Mouse (Mus musculus) MEL (cell line): ENCODE measurements around the gene Ccdc173. TPM values are rescaled to one million over a fixed set of nuclear protein-coding genes. Genes with fewer than 3 reads are reported as not detected.
A peak's percentile ranks its signal among the peaks of the same experiment; 100 is the strongest.

Experiments used
- DNase-seq: peaks from one replicate; pipeline ENCODE4 v3.0.0; 2011; ENCODE audit warnings: low read depth, low spot score
- H3K27ac ChIP-seq: 2 replicates; pipeline ENCODE4 v1.5.1; 2012; ENCODE audit warnings: low read depth, mild to moderate bottlenecking, control low read depth, low read length, moderate library complexity; ENCODE audit not compliant: control insufficient read depth
- H3K27me3 ChIP-seq, 2 experiments: fragments of 150-350 bp in 1 of 2; sonication (generic) in 1 of 2; 2 replicates each; pipeline ENCODE4 v1.6.1; 2012; ENCODE audit warnings: low read length in 2 of 2, mild to moderate bottlenecking in 2 of 2, improper control_type of control experiment in 1 of 2, moderate library complexity in 1 of 2; ENCODE audit not compliant: insufficient read depth in 2 of 2, control insufficient read depth in 1 of 2
- H3K36me3 ChIP-seq, 2 experiments: 2 replicates each; pipeline ENCODE4 v1.6.1; 2012 to 2014; ENCODE audit warnings: low read length in 2 of 2, improper control_type of control experiment in 1 of 2, inconsistent platforms in 1 of 2, mild to moderate bottlenecking in 1 of 2; ENCODE audit not compliant: insufficient read depth in 2 of 2, control insufficient read depth in 1 of 2
- H3K4me1 ChIP-seq, 2 experiments: fragments of 150-350 bp in 1 of 2; sonication (generic) in 1 of 2; 2 replicates each; pipeline ENCODE4 v1.6.1; 2012; ENCODE audit warnings: low read length in 2 of 2, improper control_type of control experiment in 1 of 2, mild to moderate bottlenecking in 1 of 2; ENCODE audit not compliant: insufficient read depth in 2 of 2, control insufficient read depth in 1 of 2
- H3K4me3 ChIP-seq, 2 experiments: fragments of 150-350 bp in 1 of 2; sonication (generic) in 1 of 2; 2 replicates each; pipeline ENCODE4 v1.5.1; 2012; ENCODE audit warnings: low read depth in 2 of 2, low read length in 2 of 2, mild to moderate bottlenecking in 2 of 2, moderate library complexity in 2 of 2, control low read depth in 1 of 2, improper control_type of control experiment in 1 of 2; ENCODE audit not compliant: control insufficient read depth in 1 of 2, insufficient read depth in 1 of 2
- H3K79me2 ChIP-seq: 2 replicates; pipeline ENCODE4 v1.6.1; 2012; ENCODE audit warnings: mild to moderate bottlenecking, low read length, moderate library complexity; ENCODE audit not compliant: control insufficient read depth, poor library complexity, insufficient read depth
- H3K9ac ChIP-seq: 2 replicates; pipeline ENCODE4 v1.6.1; 2012; ENCODE audit warnings: low read depth, mild to moderate bottlenecking, control low read depth, low read length, moderate library complexity; ENCODE audit not compliant: control insufficient read depth, poor library complexity, severe bottlenecking
- H3K9me3 ChIP-seq: fragments of 150-350 bp; sonication (generic); replicated peaks from 2 replicates; pipeline ENCODE4 v1.6.1; 2012; ENCODE audit warnings: mild to moderate bottlenecking, low read length, improper control_type of control experiment, moderate library complexity; ENCODE audit not compliant: insufficient read depth
- BHLHE40 ChIP-seq: IDR thresholded peaks from 2 replicates; pipeline ENCODE4 v1.6.1; 2012; ENCODE audit warnings: low read depth, mild to moderate bottlenecking, inconsistent platforms, low read length, improper control_type of control experiment, borderline replicate concordance
- CHD1 ChIP-seq: IDR thresholded peaks from 2 replicates; pipeline ENCODE4 v1.6.1; 2012; ENCODE audit warnings: low read depth, mild to moderate bottlenecking, inconsistent platforms, low read length, improper control_type of control experiment
- CHD2 ChIP-seq: IDR thresholded peaks from 2 replicates; pipeline ENCODE4 v1.6.1; 2011; ENCODE audit warnings: low read length, improper control_type of control experiment
- CTCF ChIP-seq, 3 experiments: IDR thresholded peaks in 2 of 3; conservative IDR thresholded peaks in 1 of 3; 2 replicates each; pipeline ENCODE4 v1.5.1; 2011 to 2012; ENCODE audit warnings: low read length in 3 of 3, low read depth in 2 of 3, mild to moderate bottlenecking in 2 of 3, improper control_type of control experiment in 1 of 3, inconsistent platforms in 1 of 3, mixed read lengths in 1 of 3, moderate library complexity in 1 of 3; ENCODE audit not compliant: control insufficient read depth in 1 of 3, insufficient read depth in 1 of 3, poor library complexity in 1 of 3, severe bottlenecking in 1 of 3
- ELF1 ChIP-seq: IDR thresholded peaks from 2 replicates; pipeline ENCODE4 v1.6.1; 2014; ENCODE audit warnings: low read depth, mild to moderate bottlenecking, inconsistent platforms, low read length, improper control_type of control experiment, moderate library complexity
- EP300 ChIP-seq, 2 experiments: IDR thresholded peaks; 2 replicates each; pipeline ENCODE4 v1.6.1; 2011; ENCODE audit warnings: improper control_type of control experiment in 2 of 2, low read length in 2 of 2, low read depth in 1 of 2, mild to moderate bottlenecking in 1 of 2
- ETS1 ChIP-seq: IDR thresholded peaks from 2 replicates; pipeline ENCODE4 v1.6.1; 2012; ENCODE audit warnings: low read depth, mild to moderate bottlenecking, inconsistent platforms, low read length, improper control_type of control experiment, moderate library complexity
- GABPA ChIP-seq: IDR thresholded peaks from 2 replicates; pipeline ENCODE4 v1.6.1; 2012; ENCODE audit warnings: low read depth, mild to moderate bottlenecking, inconsistent platforms, low read length, improper control_type of control experiment, moderate library complexity
- GATA1 ChIP-seq: IDR thresholded peaks from 2 replicates; pipeline ENCODE4 v1.6.1; 2011; ENCODE audit warnings: low read depth, low read length, improper control_type of control experiment
- HCFC1 ChIP-seq: IDR thresholded peaks from 2 replicates; pipeline ENCODE4 v1.6.1; 2012; ENCODE audit warnings: low read depth, mild to moderate bottlenecking, inconsistent platforms, low read length, improper control_type of control experiment, moderate library complexity
- JUND ChIP-seq: IDR thresholded peaks from 2 replicates; pipeline ENCODE4 v1.6.1; 2011; ENCODE audit warnings: low read depth, mild to moderate bottlenecking, improper control_type of control experiment, low read length
- KAT2A ChIP-seq: conservative IDR thresholded peaks from 2 replicates; pipeline ENCODE4 v1.6.1; 2012; ENCODE audit warnings: low read depth, low read length, improper control_type of control experiment, inconsistent platforms
- MAFK ChIP-seq: IDR thresholded peaks from 2 replicates; pipeline ENCODE4 v1.6.1; 2011; ENCODE audit warnings: low read depth, mild to moderate bottlenecking, low read length, improper control_type of control experiment, borderline replicate concordance
- MAX ChIP-seq: IDR thresholded peaks from 2 replicates; pipeline ENCODE4 v1.6.1; 2011; ENCODE audit warnings: low read length, improper control_type of control experiment
- MAZ ChIP-seq: IDR thresholded peaks from 2 replicates; pipeline ENCODE4 v1.6.1; 2012; ENCODE audit warnings: low read depth, mild to moderate bottlenecking, inconsistent platforms, low read length, improper control_type of control experiment
- MEF2A ChIP-seq: IDR thresholded peaks from 2 replicates; pipeline ENCODE4 v1.6.1; 2014; ENCODE audit warnings: low read depth, mild to moderate bottlenecking, inconsistent platforms, low read length, improper control_type of control experiment; ENCODE audit not compliant: poor library complexity, insufficient replicate concordance, severe bottlenecking; ENCODE audit errors: extremely low read depth
- MXI1 ChIP-seq: IDR thresholded peaks from 2 replicates; pipeline ENCODE4 v1.6.1; 2011; ENCODE audit warnings: mild to moderate bottlenecking, low read depth, low read length, improper control_type of control experiment
- MYB ChIP-seq: IDR thresholded peaks from 2 replicates; pipeline ENCODE4 v1.6.1; 2011; ENCODE audit warnings: mild to moderate bottlenecking, low read depth, low read length, improper control_type of control experiment
- MYC ChIP-seq: IDR thresholded peaks from 2 replicates; pipeline ENCODE4 v1.6.1; 2011; ENCODE audit warnings: low read depth, mild to moderate bottlenecking, low read length, improper control_type of control experiment, moderate library complexity
- NELFE ChIP-seq: IDR thresholded peaks from 2 replicates; pipeline ENCODE4 v1.6.1; 2011; ENCODE audit warnings: low read depth, low read length, improper control_type of control experiment
- NRF1 ChIP-seq: IDR thresholded peaks from 2 replicates; pipeline ENCODE4 v1.6.1; 2014; ENCODE audit warnings: low read depth, mild to moderate bottlenecking, inconsistent platforms, low read length, improper control_type of control experiment, moderate library complexity; ENCODE audit not compliant: poor library complexity, insufficient read depth, severe bottlenecking
- POLR2A ChIP-seq, 2 experiments: IDR thresholded peaks; 2 replicates each; pipeline ENCODE4 v1.6.1; 2011 to 2012; ENCODE audit warnings: low read length in 2 of 2, mild to moderate bottlenecking in 2 of 2, control low read depth in 1 of 2, improper control_type of control experiment in 1 of 2, low read depth in 1 of 2, moderate library complexity in 1 of 2; ENCODE audit not compliant: control insufficient read depth in 1 of 2, insufficient read depth in 1 of 2, poor library complexity in 1 of 2
- POLR2AphosphoS2 ChIP-seq: IDR thresholded peaks from 2 replicates; pipeline ENCODE4 v1.6.1; 2011; ENCODE audit warnings: low read length, improper control_type of control experiment
- POLR2AphosphoS5 ChIP-seq: IDR thresholded peaks from 2 replicates; pipeline ENCODE4 v1.6.1; 2012; ENCODE audit warnings: low read depth, borderline replicate concordance, mild to moderate bottlenecking, inconsistent platforms, low read length, moderate library complexity, mixed read lengths
- RAD21 ChIP-seq: IDR thresholded peaks from 2 replicates; pipeline ENCODE4 v1.6.1; 2011; ENCODE audit warnings: mild to moderate bottlenecking, low read depth, low read length, improper control_type of control experiment
- RCOR1 ChIP-seq: IDR thresholded peaks from 2 replicates; pipeline ENCODE4 v1.6.1; 2012; ENCODE audit warnings: low read depth, mild to moderate bottlenecking, inconsistent platforms, low read length, improper control_type of control experiment
- SIN3A ChIP-seq: IDR thresholded peaks from 2 replicates; pipeline ENCODE4 v1.6.1; 2012; ENCODE audit warnings: low read length, improper control_type of control experiment, inconsistent platforms
- TAL1 ChIP-seq: IDR thresholded peaks from 2 replicates; pipeline ENCODE4 v1.6.1; 2012; ENCODE audit warnings: mild to moderate bottlenecking, inconsistent platforms, low read length, moderate library complexity, mixed read lengths
- TBP ChIP-seq: IDR thresholded peaks from 2 replicates; pipeline ENCODE4 v1.8.0; 2011; ENCODE audit warnings: low read depth, low read length, improper control_type of control experiment
- TCF12 ChIP-seq: IDR thresholded peaks from 2 replicates; pipeline ENCODE4 v1.6.1; 2014; ENCODE audit warnings: low read depth, mild to moderate bottlenecking, inconsistent platforms, low read length, improper control_type of control experiment, moderate library complexity
- UBTF ChIP-seq: IDR thresholded peaks from 2 replicates; pipeline ENCODE4 v1.6.1; 2012; ENCODE audit warnings: low read depth, mild to moderate bottlenecking, inconsistent platforms, low read length, improper control_type of control experiment, moderate library complexity, borderline replicate concordance; ENCODE audit not compliant: insufficient read depth
- USF1 ChIP-seq: IDR thresholded peaks from 2 replicates; pipeline ENCODE4 v1.6.1; 2014; ENCODE audit warnings: low read depth, mild to moderate bottlenecking, inconsistent platforms, low read length, improper control_type of control experiment, moderate library complexity
- USF2 ChIP-seq, 2 experiments: IDR thresholded peaks; 2 replicates each; pipeline ENCODE4 v1.6.1; 2011 to 2012; ENCODE audit warnings: improper control_type of control experiment in 2 of 2, low read length in 2 of 2, borderline replicate concordance in 1 of 2, inconsistent platforms in 1 of 2, low read depth in 1 of 2, mild to moderate bottlenecking in 1 of 2; ENCODE audit not compliant: insufficient read depth in 1 of 2
- ZC3H11A ChIP-seq: IDR thresholded peaks from 2 replicates; pipeline ENCODE4 v1.6.1; 2012; ENCODE audit warnings: low read depth, mild to moderate bottlenecking, inconsistent platforms, low read length, improper control_type of control experiment
- ZKSCAN1 ChIP-seq: IDR thresholded peaks from 2 replicates; pipeline ENCODE4 v1.6.1; 2012; ENCODE audit warnings: low read depth, mild to moderate bottlenecking, inconsistent platforms, low read length, improper control_type of control experiment, moderate library complexity
- ZNF384 ChIP-seq: IDR thresholded peaks from 2 replicates; pipeline ENCODE4 v1.6.1; 2012; ENCODE audit warnings: low read depth, mild to moderate bottlenecking, inconsistent platforms, low read length, improper control_type of control experiment
- polyA plus RNA-seq, 2 experiments: library from polyadenylated mRNA; stranded (reverse) in 1 of 2; unstranded in 1 of 2; fragments of >175 nt in 1 of 2; fragments of >200 nt in 1 of 2; gene quantifications; 2 replicates each; pipeline versions ENCODE4 v1.2.1 to v1.2.4; 2012; ENCODE audit warnings: low replicate concordance in 2 of 2, low read depth in 1 of 2; ENCODE audit not compliant: insufficient read length in 2 of 2, insufficient read depth in 1 of 2, missing spikeins in 1 of 2
- total RNA-seq: library from RNA; depleted of rRNA; stranded (reverse); fragments of 300-350 nt; gene quantifications from 2 replicates; pipeline ENCODE4 v1.2.3, GENCODE M21; 2012; rRNA removed

Ccdc173 gene
- 0.85 and 1.1 TPM in 2 replicates for total RNA-seq
- polyA plus RNA-seq = 1 to 10 TPM in 1 of 2 experiments, not detected in 1; 1.9 TPM

GRCm38 (mm10) chr2:69789429-69790069 is at the start of gene Ccdc173, which contains the start of gene Phospho2:
TSS of gene Ccdc173 (minus strand) at chr2:69789575.
TSS of gene Phospho2 (plus strand) at chr2:69789623.
- Histone ChIP-seq H3K79me2 (0 out of 2 replicates have a peak, but pooled peaks cover 3% of the 10 kb centered on the region), H3K27me3 (no peaks in the 10 kb centered on the region), H3K4me3 (peak within 1 kb of the TSS; percentile 76 to 83), H3K27ac (peak within 1 kb of the TSS; percentile 54), H3K4me1 (peaks cover 3 to 6% of the 10 kb centered on the region in 2 experiments; a peak in 3 of 4 replicates), H3K36me3 (peaks cover 4 to 7% of the 10 kb centered on the region in 2 experiments; a peak in 2 of 4 replicates), H3K9ac (peak within 1 kb of the TSS; percentile 78), H3K9me3 (no peaks in the 10 kb centered on the region)
- peak; percentile 99 for DNase-seq
- TF ChIP-seq EP300 (IDR thresholded peaks at IDR 0.05; ENCODE audit: low read depth in 1 of 2, low read length in 2 of 2) (no peak), UBTF (no peak), USF1 (no peak), CTCF (IDR thresholded peaks at IDR 0.05 in 2 of 3, conservative IDR thresholded peaks at IDR 0.05 in 1 of 3; ENCODE audit: control insufficient read depth in 1 of 3, insufficient read depth in 1 of 3, low read depth in 2 of 3, low read length in 3 of 3, poor library complexity in 1 of 3, severe bottlenecking in 1 of 3) (no peak), GATA1 (0 out of 2 replicates have a peak, but pooled peaks have one; percentile 6), SIN3A (peak; percentile 96), POLR2A (IDR thresholded peaks at IDR 0.05; ENCODE audit: control insufficient read depth in 1 of 2, insufficient read depth in 1 of 2, low read depth in 1 of 2, low read length in 2 of 2, poor library complexity in 1 of 2) (peak; percentile 63 to 86; a peak in 3 of 4 replicates), RAD21 (no peak), GABPA (no peak), MYB (no peak), ZC3H11A (no peak), JUND (no peak), MXI1 (peak; percentile 65), USF2 (IDR thresholded peaks at IDR 0.05; ENCODE audit: borderline replicate concordance in 1 of 2, insufficient read depth in 1 of 2, low read depth in 1 of 2, low read length in 2 of 2) (no peak), POLR2AphosphoS2 (peak; percentile 62; the same call in 1 of the 2 replicates), BHLHE40 (no peak), KAT2A (no peak), MAX (no peak), MAZ (no peak), ELF1 (peak; percentile 99), TCF12 (peak; percentile 47; the same call in 1 of the 2 replicates), ZNF384 (no peak), POLR2AphosphoS5 (no peak), HCFC1 (peak; percentile 85), TBP (peak; percentile 15; the same call in 1 of the 2 replicates), MYC (no peak), NRF1 (peak; percentile 85), TAL1 (no peak), RCOR1 (no peak), ETS1 (peak; percentile 55; the same call in 1 of the 2 replicates), CHD2 (no peak), CHD1 (no peak), NELFE (peak; percentile 67), MEF2A (no peak), MAFK (no peak), ZKSCAN1 (no peak)
